Mouse (Mus musculus) hindbrain, embryonic 14.5 days (tissue): ENCODE measurements at regions not wholly inside any gene's neighbourhood (a gene's known extent, or its start where the extent isn't known, plus 50 kb on each side); places are given as distances from the start of the nearest gene placed in this dataset.

ENCODE experiments used
- ATAC-seq: fragments of 200-750 bp; cut with Nextera tagmentation; 2 replicates; pipeline ENCODE4 v1.8.0; 2017; ENCODE audit warnings: moderate number of reproducible peaks, mild to moderate bottlenecking, moderate TSS enrichment, moderate library complexity; ENCODE audit not compliant: low FRiP score
- DNase-seq: peaks from one replicate; pipeline ENCODE4 v3.0.0-alpha.2; 2015; ENCODE audit warnings: low spot score
- H3K27ac ChIP-seq: fragments of 300-500 bp; sonication (generic); 2 replicates; pipeline ENCODE4 v1.5.1; 2014; ENCODE audit warnings: mild to moderate bottlenecking, moderate library complexity
- H3K27me3 ChIP-seq: fragments of 300-500 bp; sonication (generic); 2 replicates; pipeline ENCODE4 v1.6.1; 2014; ENCODE audit warnings: mild to moderate bottlenecking, low read length, mixed read lengths; ENCODE audit not compliant: control insufficient read depth, insufficient read depth
- H3K36me3 ChIP-seq: fragments of 300-500 bp; sonication (generic); replicated peaks from 2 replicates; pipeline ENCODE4 v1.6.1; 2014; ENCODE audit not compliant: control insufficient read depth, insufficient read depth
- H3K4me1 ChIP-seq: fragments of 300-500 bp; sonication (generic); replicated peaks from 2 replicates; pipeline ENCODE4 v1.6.1; 2014; ENCODE audit warnings: antibody characterized with exemption, low read length, mixed read lengths; ENCODE audit not compliant: control insufficient read depth, insufficient read depth
- H3K4me2 ChIP-seq: fragments of 300-500 bp; sonication (generic); replicated peaks from 2 replicates; pipeline ENCODE4 v1.6.1; 2014; ENCODE audit warnings: mild to moderate bottlenecking, moderate library complexity
- H3K4me3 ChIP-seq: fragments of 300-500 bp; sonication (generic); replicated peaks from 2 replicates; pipeline ENCODE4 v1.5.1; 2014; ENCODE audit warnings: mild to moderate bottlenecking, low read length
- H3K9ac ChIP-seq: fragments of 300-500 bp; sonication (generic); 2 replicates; pipeline ENCODE4 v1.6.1; 2014
- H3K9me3 ChIP-seq: fragments of 300-500 bp; sonication (generic); 2 replicates; pipeline ENCODE4 v1.6.1; 2016; ENCODE audit warnings: low read length; ENCODE audit not compliant: control insufficient read depth
- WGBS: fragments of 180-500 bp; shearing (Covaris S2); extraction: QIAGEN DNeasy Blood & Tissue Kit; methylation state at CpG from one replicate; pipeline ENCODE4 v1.1.7; 2014; 5-methylcytosine and 5-hydroxymethylcytosine counted together

DNA sequence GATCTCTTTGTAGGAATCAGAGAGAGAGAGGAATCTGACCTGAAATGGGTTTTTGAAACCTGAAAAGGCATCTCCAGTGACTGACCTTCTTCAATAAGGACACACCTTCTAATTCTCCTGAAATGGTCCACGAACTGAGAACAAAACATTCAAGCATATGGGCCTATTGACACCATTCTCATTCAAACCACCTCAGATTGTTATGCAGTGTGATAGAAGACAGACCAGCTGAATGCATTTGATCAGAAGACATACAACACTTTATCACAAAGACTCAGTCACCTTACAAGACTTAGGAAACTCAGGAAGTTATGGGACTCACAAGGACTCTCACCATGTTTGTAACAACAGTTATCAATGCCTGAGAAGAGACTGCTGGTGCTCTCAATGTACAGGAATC, 256.7 kb downstream of the Rpl10l start:
- no peak overlapping the region for H3K27ac ChIP-seq
- 67% methylated on average over 1 of the region's 1 CpGs for WGBS
- ATAC-seq (no peak), DNase-seq (no peak)
- no peak overlapping the region for H3K9ac ChIP-seq
- H3K4me3 ChIP-seq, result no peak overlapping the region
- H3K4me1 ChIP-seq, result no peaks in the 10 kb centered on the region
- H3K27me3 ChIP-seq, result no peaks in the 10 kb centered on the region
- no peaks in the 10 kb centered on the region for H3K36me3 ChIP-seq
- no peak overlapping the region for H3K4me2 ChIP-seq
- H3K9me3 ChIP-seq, result no peaks in the 10 kb centered on the region

DNA sequence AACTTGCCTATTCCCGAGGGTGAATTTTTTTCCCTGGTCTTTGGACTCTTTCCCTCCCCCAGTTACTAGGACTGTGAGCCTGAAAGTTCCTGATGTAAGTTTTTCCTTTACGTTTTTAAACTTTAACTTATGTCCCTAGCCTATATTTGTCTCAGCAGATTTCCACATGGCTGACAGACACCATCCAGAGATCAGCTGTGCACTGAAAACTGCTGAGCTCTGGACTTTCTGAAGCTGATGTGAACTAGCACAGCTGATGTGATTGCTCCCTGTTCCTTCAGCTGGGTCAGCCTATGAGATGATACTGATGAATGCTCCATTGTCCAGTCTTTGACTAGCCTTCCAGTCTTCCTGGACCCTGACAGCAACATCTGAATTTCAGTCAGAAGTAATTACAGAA, 271.5 kb downstream of the Rpl10l start:
- no peak overlapping the region for H3K9ac ChIP-seq
- H3K4me1 ChIP-seq, result no peaks in the 10 kb centered on the region
- H3K4me2 ChIP-seq, result no peak overlapping the region
- H3K4me3 ChIP-seq, result no peak overlapping the region
- no peaks in the 10 kb centered on the region for H3K27me3 ChIP-seq
- H3K36me3 ChIP-seq, result no peaks in the 10 kb centered on the region
- 89% methylated on average over 2 of the region's 2 CpGs for WGBS
- ATAC-seq (no peak), DNase-seq (no peak)
- no peak overlapping the region for H3K27ac ChIP-seq
- no peaks in the 10 kb centered on the region for H3K9me3 ChIP-seq
